In genomic region chr8:124618252-124618651, GRCm38 (mm10) we compare ENCODE assay signal across 13 mouse cellular contexts. TPM values are rescaled to one million over a fixed set of nuclear protein-coding genes. Genes with fewer than 3 reads are reported as not detected.
DNase-seq lines count a peak whose midpoint lies in the region; ATAC-seq and TF ChIP-seq lines count a peak whose summit lies in the region.
"Had no signal": no experiment of that assay in that cellular context is flagged by ENCODE, and none has a peak within 500 bp of the region (broad histone marks: within the 10 kb centered on the region; RNA-seq: fewer than 3 reads in every experiment).

No protein-coding gene starts in this region.

- H3ac ChIP-seq in C2C12 (ENCODE audit: control insufficient read depth, insufficient read length, low read depth) (no peak overlapping the region), myocyte (ENCODE audit: control insufficient read depth, insufficient read length) (no peak overlapping the region)

- H3K27ac ChIP-seq in limb, embryonic 15.5 days = 0 out of 2 replicates have a peak overlapping the region, but pooled peaks have one; percentile 13
- no peak overlapping the region for H3K27ac ChIP-seq in limb, embryonic 10.5 days
- H3K27ac ChIP-seq in forebrain, embryonic 15.5 days (replicated peaks) = no peak overlapping the region

- TF ChIP-seq CTCF in C2C12 (IDR thresholded peaks at IDR 0.05; ENCODE audit: control insufficient read depth, insufficient read depth, insufficient read length) = no peak

- H3K4me3 ChIP-seq in limb, embryonic 15.5 days = no peak overlapping the region
- H3K4me3 ChIP-seq in limb, embryonic 10.5 days = no peak overlapping the region
- no peak overlapping the region for H3K4me3 ChIP-seq in C2C12 (ENCODE audit: insufficient read depth, poor library complexity, severe bottlenecking)
- H3K4me3 ChIP-seq in myocyte = no peak overlapping the region
- no peak overlapping the region for H3K4me3 ChIP-seq in forebrain, embryonic 15.5 days

- ATAC-seq in limb, embryonic 15.5 days (ENCODE audit: insufficient number of reproducible peaks, low FRiP score, low TSS enrichment, low read depth) = no peak
- no peak for ATAC-seq in forebrain, embryonic 15.5 days (replicated peaks)
- ATAC-seq: activated CD4-positive, CD25-positive, alpha-beta regulatory T cell, adult 4 months had no signal

- H3K4me2 ChIP-seq in limb, embryonic 15.5 days = no peak overlapping the region
- H3K4me2 ChIP-seq in myocyte (ENCODE audit: low read depth) = peak overlapping the region; percentile 94
- no peak overlapping the region for H3K4me2 ChIP-seq in forebrain, embryonic 15.5 days (replicated peaks)

- TF ChIP-seq POLR2A in myocyte (IDR thresholded peaks at IDR 0.05; ENCODE audit: insufficient read length, low read depth) = no peak

- H3K36me3 ChIP-seq in limb, embryonic 15.5 days = no peaks in the 10 kb centered on the region
- no peaks in the 10 kb centered on the region for H3K36me3 ChIP-seq in limb, embryonic 10.5 days
- no peaks in the 10 kb centered on the region for H3K36me3 ChIP-seq in C2C12 (ENCODE audit: control insufficient read depth, insufficient read depth)
- H3K36me3 ChIP-seq in myocyte (ENCODE audit: control insufficient read depth, insufficient read depth) = no peaks in the 10 kb centered on the region
- no peaks in the 10 kb centered on the region for H3K36me3 ChIP-seq in forebrain, embryonic 15.5 days
- H3K36me3 ChIP-seq: G1E had no signal

- no peaks in the 10 kb centered on the region for H3K79me3 ChIP-seq in C2C12 (ENCODE audit: low read depth)

- peaks cover 12% of the 10 kb centered on the region; the same call in 1 of the 2 replicates for H3K27me3 ChIP-seq in limb, embryonic 15.5 days
- H3K27me3 ChIP-seq in limb, embryonic 10.5 days (ENCODE audit: low read depth, poor library complexity, severe bottlenecking) = peaks cover 11% of the 10 kb centered on the region
- peaks cover 23% of the 10 kb centered on the region for H3K27me3 ChIP-seq in C2C12 (ENCODE audit: control insufficient read depth, insufficient read depth, insufficient read length)
- H3K27me3 ChIP-seq in myocyte (ENCODE audit: control insufficient read depth, insufficient read depth, insufficient read length) = no peaks in the 10 kb centered on the region
- H3K27me3 ChIP-seq in forebrain, embryonic 15.5 days = no peaks in the 10 kb centered on the region

- DNase-seq in limb, embryonic 10.5 days (ENCODE audit: low spot score) = no peak
- peak; percentile 42 for DNase-seq in fibroblast of lung, adult 2 months (ENCODE audit: low read depth)
- no peak for DNase-seq in layer of hippocampus, postnatal 36 days
- DNase-seq: kidney, adult 11 months; left cerebral cortex, postnatal 4 days had no signal

- 60% methylated on average over 9 of the region's 9 CpGs for WGBS in limb, embryonic 15.5 days
- 71% methylated on average over 9 of the region's 9 CpGs for WGBS in limb, embryonic 10.5 days
- whole genome bisulfite sequencing in forebrain, embryonic 15.5 days = 62% methylated on average over 9 of the region's 9 CpGs

- no peaks in the 10 kb centered on the region for H3K9me3 ChIP-seq in limb, embryonic 15.5 days
- no peaks in the 10 kb centered on the region for H3K9me3 ChIP-seq in limb, embryonic 10.5 days (replicated peaks)
- no peaks in the 10 kb centered on the region for H3K9me3 ChIP-seq in forebrain, embryonic 15.5 days
- H3K9me3 ChIP-seq: G1E had no signal

- H3K79me2 ChIP-seq in C2C12 (ENCODE audit: control insufficient read depth, insufficient read depth) = no peaks in the 10 kb centered on the region
- no peaks in the 10 kb centered on the region for H3K79me2 ChIP-seq in myocyte (ENCODE audit: control insufficient read depth, insufficient read depth)

- peaks cover 3% of the 10 kb centered on the region; the same call in 1 of the 2 replicates for H3K4me1 ChIP-seq in limb, embryonic 15.5 days
- H3K4me1 ChIP-seq in limb, embryonic 10.5 days = peaks cover 8% of the 10 kb centered on the region
- H3K4me1 ChIP-seq in forebrain, embryonic 15.5 days = peaks cover 24% of the 10 kb centered on the region

- H3K9ac ChIP-seq in limb, embryonic 15.5 days = no peak overlapping the region
- no peak overlapping the region for H3K9ac ChIP-seq in forebrain, embryonic 15.5 days (replicated peaks)

TF ChIP-seq in C2C12, 6 proteins besides CTCF, POLR2A, EP300 and RAD21:
- TF ChIP-seq CEBPB (IDR thresholded peaks at IDR 0.05; ENCODE audit: low read depth) (peak; percentile 52), MYOG (IDR thresholded peaks at IDR 0.05; ENCODE audit: control insufficient read depth, extremely low read depth, insufficient read length) (no peak), MYOD1 (IDR thresholded peaks at IDR 0.05; ENCODE audit: control insufficient read depth, insufficient read length, low read depth) (no peak), FOSL1 (IDR thresholded peaks at IDR 0.05; ENCODE audit: insufficient read depth, low read length, poor library complexity, severe bottlenecking) (no peak), MAX (IDR thresholded peaks at IDR 0.05) (no peak), USF1 (IDR thresholded peaks at IDR 0.05; ENCODE audit: low read depth) (no peak)

TF ChIP-seq in myocyte, 11 proteins besides CTCF, POLR2A, EP300 and RAD21:
- TF ChIP-seq MYOD1 (IDR thresholded peaks at IDR 0.05; ENCODE audit: control insufficient read depth in 1 of 3, insufficient read length in 2 of 3, low read depth in 2 of 3) (no peak), SRF (IDR thresholded peaks at IDR 0.05; ENCODE audit: control insufficient read depth, insufficient read length, low read depth) (no peak), E2F4 (IDR thresholded peaks at IDR 0.05; ENCODE audit: insufficient read depth) (no peak), MYOG (IDR thresholded peaks at IDR 0.05; ENCODE audit: control insufficient read depth in 1 of 3, insufficient read depth in 1 of 3, insufficient read length in 2 of 3, low read depth in 2 of 3) (no peak)

RNA-seq across cellular contexts. Expression of gene Capn9, which starts 42.3 kb away (rescaled TPM):
- polyA plus RNA-seq in limb, embryonic 15.5 days (2015; fragmentation: Nextera tagmentation; extraction: Ambion mirVana) = 0.06 and 0.12 TPM in 2 replicates
- polyA plus RNA-seq in limb, embryonic 10.5 days (2016; fragmentation: Nextera tagmentation; extraction: Ambion mirVana) = not detected in 2 replicates
- polyA plus RNA-seq in C2C12 (2012; fragmentation: generic; extraction: Trizol) = not detected
- 0.04 TPM for polyA plus RNA-seq in myocyte (2012; fragmentation: generic; extraction: Trizol)
- 0.08 and 0.11 TPM in 2 replicates for polyA plus RNA-seq in forebrain, embryonic 15.5 days (2015; fragmentation: Nextera tagmentation; extraction: Ambion mirVana)
- under 1 TPM; 0.15 to 0.20 TPM for total RNA-seq in layer of hippocampus, postnatal 36 days (2021)
- total RNA-seq: G1E; heart, adult 8-10 months; heart, postnatal 25 days had no signal
- polyA plus RNA-seq: activated CD4-positive, CD25-positive, alpha-beta regulatory T cell, adult 4 months; G1E had no signal

RNA-seq across cellular contexts. Expression of gene 2310022B05Rik, which starts 44.9 kb away (rescaled TPM):
- polyA plus RNA-seq in limb, embryonic 15.5 days (2015; fragmentation: Nextera tagmentation; extraction: Ambion mirVana) = 34.2 and 36.6 TPM in 2 replicates
- 22.7 and 23.5 TPM in 2 replicates for polyA plus RNA-seq in limb, embryonic 10.5 days (2016; fragmentation: Nextera tagmentation; extraction: Ambion mirVana)
- polyA plus RNA-seq in C2C12 (2012; fragmentation: generic; extraction: Trizol) = 52.1 TPM
- polyA plus RNA-seq in myocyte (2012; fragmentation: generic; extraction: Trizol) = 102 TPM
- 27.6 and 28.5 TPM in 2 replicates for polyA plus RNA-seq in forebrain, embryonic 15.5 days (2015; fragmentation: Nextera tagmentation; extraction: Ambion mirVana)
- total RNA-seq in layer of hippocampus, postnatal 36 days (2021) = 10 to 100 TPM; 71.9 to 76.2 TPM

RNA-seq across cellular contexts. Expression of gene Agt, which starts 48.7 kb away (rescaled TPM):
- polyA plus RNA-seq in limb, embryonic 15.5 days (2015; fragmentation: Nextera tagmentation; extraction: Ambion mirVana) = 1.7 and 2.8 TPM in 2 replicates
- polyA plus RNA-seq in limb, embryonic 10.5 days (2016; fragmentation: Nextera tagmentation; extraction: Ambion mirVana) = not detected in 2 replicates
- polyA plus RNA-seq in C2C12 (2012; fragmentation: generic; extraction: Trizol) (not detected), myocyte (2012; fragmentation: generic; extraction: Trizol) (0.70 TPM)
- 0.19 and 0.23 TPM in 2 replicates for polyA plus RNA-seq in forebrain, embryonic 15.5 days (2015; fragmentation: Nextera tagmentation; extraction: Ambion mirVana)
- 10 to 100 TPM; 29.9 to 30.8 TPM for total RNA-seq in layer of hippocampus, postnatal 36 days (2021)
- total RNA-seq: G1E had no signal
- polyA plus RNA-seq: activated CD4-positive, CD25-positive, alpha-beta regulatory T cell, adult 4 months; G1E had no signal
